Mouse (Mus musculus): Measurements from ENCODE around the gene Gm45062. TPM values are rescaled to one million over a fixed set of nuclear protein-coding genes. Genes with fewer than 3 reads are reported as not detected.
A peak's percentile ranks its signal among the peaks of the same experiment; 100 is the strongest.

The Gm45062 gene
- 5.5 and 15.4 TPM in 2 replicates for polyA plus RNA-seq (2014; fragmentation: Nextera tagmentation; extraction: Ambion mirVana)

DNA sequence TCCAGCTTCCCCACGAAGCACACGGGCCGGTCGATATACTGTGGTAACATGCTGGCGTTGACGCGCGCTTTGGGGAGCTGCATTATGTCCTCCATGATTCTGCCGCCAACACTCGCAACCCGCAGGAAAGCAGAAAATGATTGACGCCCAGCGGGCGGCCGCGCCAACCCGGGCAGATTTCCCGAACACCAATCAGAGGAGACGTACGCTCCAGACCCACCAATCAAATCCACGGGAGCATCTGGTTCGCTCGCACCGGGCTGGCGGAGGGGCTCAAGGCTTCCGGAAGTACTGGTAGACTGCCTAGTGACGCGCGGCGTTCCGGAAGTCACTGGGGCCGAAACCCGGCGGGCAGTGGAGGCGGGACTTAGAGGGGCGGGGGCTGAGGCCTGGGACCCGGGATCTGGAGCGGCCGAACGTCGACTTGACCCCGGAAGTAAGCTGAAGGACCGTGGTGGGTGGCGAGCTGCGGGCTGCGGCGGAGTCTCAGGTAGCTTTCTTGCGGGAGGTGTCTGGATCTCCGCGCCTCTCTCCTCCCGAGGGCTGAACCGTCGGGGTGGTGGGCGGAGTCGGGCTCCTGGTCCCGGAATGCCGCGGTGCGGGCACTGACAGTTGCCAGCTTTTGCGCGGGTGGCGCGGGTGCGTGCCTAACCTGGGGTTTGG, at the start of gene Gm45062, which contains the start of the genes Rpa3 and Umad1:
TSS of gene Gm45062 (plus strand) at position 447 of the 663 bp plus-strand sequence.
TSS of gene Rpa3 (minus strand) at position 170 of the 663 bp plus-strand sequence.
TSS of gene Umad1 (plus strand) at position 285 of the 663 bp plus-strand sequence.
- peak; percentile 98 for DNase-seq
- no peaks in the 10 kb centered on the region for H3K9me3 ChIP-seq (ENCODE audit: control insufficient read depth, low read length)
- H3K4me3 ChIP-seq (replicated peaks; ENCODE audit: low read depth, low read length) = peak within 1 kb of the TSS; percentile 72
- peak within 1 kb of the TSS; percentile 86 for H3K9ac ChIP-seq (replicated peaks; ENCODE audit: low read length)
- no peaks in the 10 kb centered on the region for H3K27me3 ChIP-seq (ENCODE audit: control insufficient read depth, insufficient read depth, low read length)
- peak within 1 kb of the TSS; percentile 68 for H3K4me2 ChIP-seq (ENCODE audit: low read length)
- 0 out of 2 replicates have a peak, but pooled peaks cover 3% of the 10 kb centered on the region for H3K36me3 ChIP-seq (ENCODE audit: control insufficient read depth, insufficient read depth, low read length)
- peak within 1 kb of the TSS; percentile 82 for H3K27ac ChIP-seq (replicated peaks; ENCODE audit: low read depth, low read length)
- under 1% methylated on average over 63 of the region's 64 CpGs for WGBS
- peaks cover 12% of the 10 kb centered on the region for H3K4me1 ChIP-seq (ENCODE audit: control insufficient read depth, insufficient read depth, low read length)
- peak; percentile 100 for ATAC-seq (ENCODE audit: low FRiP score, low TSS enrichment)

DNA sequence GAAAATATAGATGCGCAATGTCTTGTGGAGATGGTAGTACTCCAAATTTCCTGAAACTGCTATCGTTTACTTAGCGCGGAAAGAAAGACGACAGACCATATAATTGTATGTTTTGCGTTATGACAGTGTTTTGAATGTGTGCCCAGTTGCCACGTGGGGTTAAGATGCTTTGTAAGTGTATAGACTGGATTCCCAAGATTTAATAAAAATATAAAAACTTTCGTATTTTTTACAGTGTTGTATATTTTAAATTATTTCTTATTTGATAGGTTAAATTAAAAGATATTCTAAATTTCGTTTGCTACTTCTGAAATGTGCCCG, 49.4 kb upstream of the Gm45062 start:
- 0 out of 2 replicates have a peak, but pooled peaks have one; percentile 1 for ATAC-seq (ENCODE audit: low FRiP score, low TSS enrichment)

DNA sequence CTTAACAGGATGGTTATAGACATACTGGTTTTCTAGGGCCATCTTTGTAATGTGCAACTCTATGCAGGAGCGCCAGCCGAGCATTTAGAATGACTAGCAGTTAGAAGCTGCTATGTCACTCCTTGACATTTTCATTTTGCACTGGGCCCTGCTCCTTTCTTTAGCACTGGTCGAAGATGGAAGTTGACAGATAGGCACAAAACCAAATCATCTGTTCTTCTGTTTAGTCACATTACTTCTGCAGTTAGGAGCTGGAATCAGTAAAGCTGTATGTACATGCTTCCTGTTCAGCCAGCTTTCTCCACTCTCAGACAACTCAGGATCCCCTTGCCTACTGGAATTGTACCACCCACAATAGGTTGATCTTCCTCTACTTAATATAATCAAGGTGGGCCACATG, 48.6 kb upstream of the Gm45062 start:
- Histone ChIP-seq H3K9me3 (ENCODE audit: control insufficient read depth, low read length) (no peaks in the 10 kb centered on the region), H3K4me1 (ENCODE audit: control insufficient read depth, insufficient read depth, low read length) (peaks cover 13% of the 10 kb centered on the region), H3K27ac (replicated peaks; ENCODE audit: low read depth, low read length) (no peak overlapping the region), H3K9ac (replicated peaks; ENCODE audit: low read length) (no peak overlapping the region), H3K4me3 (replicated peaks; ENCODE audit: low read depth, low read length) (peak overlapping the region; percentile 82; the same call in 1 of the 2 replicates), H3K27me3 (ENCODE audit: control insufficient read depth, insufficient read depth, low read length) (no peaks in the 10 kb centered on the region), H3K36me3 (ENCODE audit: control insufficient read depth, insufficient read depth, low read length) (peaks cover 11% of the 10 kb centered on the region), H3K4me2 (ENCODE audit: low read length) (peak overlapping the region; percentile 64)
- DNase-seq (peak; percentile 9), ATAC-seq (ENCODE audit: low FRiP score, low TSS enrichment) (no peak)
- 89% methylated on average over 3 of the region's 3 CpGs for WGBS

More for the DNA sequence above, 49.4 kb upstream of the Gm45062 start:
- Histone ChIP-seq H3K4me1 (ENCODE audit: control insufficient read depth, insufficient read depth, low read length) (peaks cover 13% of the 10 kb centered on the region), H3K27me3 (ENCODE audit: control insufficient read depth, insufficient read depth, low read length) (no peaks in the 10 kb centered on the region), H3K9ac (replicated peaks; ENCODE audit: low read length) (peak overlapping the region; percentile 87), H3K4me3 (replicated peaks; ENCODE audit: low read depth, low read length) (peak overlapping the region; percentile 82), H3K4me2 (ENCODE audit: low read length) (peak overlapping the region; percentile 64), H3K36me3 (ENCODE audit: control insufficient read depth, insufficient read depth, low read length) (peaks cover 3% of the 10 kb centered on the region; the same call in 1 of the 2 replicates), H3K27ac (replicated peaks; ENCODE audit: low read depth, low read length) (peak overlapping the region; percentile 92), H3K9me3 (ENCODE audit: control insufficient read depth, low read length) (no peaks in the 10 kb centered on the region)
- no peak for DNase-seq
- 10% methylated on average over 10 of the region's 10 CpGs for WGBS

DNA sequence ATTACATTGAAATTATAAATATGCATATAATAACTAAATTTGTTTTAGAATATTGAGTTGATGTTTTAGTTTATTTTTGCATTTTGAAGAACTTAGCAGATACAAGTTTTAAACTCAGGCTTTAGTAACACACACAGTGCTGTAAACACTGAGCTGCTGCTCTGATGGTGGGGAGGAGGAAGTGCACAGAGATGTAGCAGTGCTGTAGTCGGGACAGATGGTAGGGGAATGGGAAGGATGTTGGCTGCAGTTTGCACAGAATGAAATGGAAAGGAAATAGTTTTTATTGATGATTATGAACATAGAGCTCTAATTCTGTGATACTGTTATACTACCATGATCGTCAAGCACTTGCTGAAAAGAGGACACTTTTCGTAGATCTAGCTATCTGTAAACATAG, 32.2 kb upstream of the Gm45062 start:
- Histone ChIP-seq H3K4me3 (replicated peaks; ENCODE audit: low read depth, low read length) (no peak overlapping the region), H3K9ac (replicated peaks; ENCODE audit: low read length) (no peak overlapping the region), H3K9me3 (ENCODE audit: control insufficient read depth, low read length) (no peaks in the 10 kb centered on the region), H3K4me1 (ENCODE audit: control insufficient read depth, insufficient read depth, low read length) (no peaks in the 10 kb centered on the region), H3K27ac (replicated peaks; ENCODE audit: low read depth, low read length) (no peak overlapping the region), H3K4me2 (ENCODE audit: low read length) (no peak overlapping the region), H3K36me3 (ENCODE audit: control insufficient read depth, insufficient read depth, low read length) (peaks cover 38% of the 10 kb centered on the region), H3K27me3 (ENCODE audit: control insufficient read depth, insufficient read depth, low read length) (no peaks in the 10 kb centered on the region)
- no peak for DNase-seq
- 94% methylated on average over 3 of the region's 3 CpGs for WGBS
- no peak for ATAC-seq (ENCODE audit: low FRiP score, low TSS enrichment)

DNA sequence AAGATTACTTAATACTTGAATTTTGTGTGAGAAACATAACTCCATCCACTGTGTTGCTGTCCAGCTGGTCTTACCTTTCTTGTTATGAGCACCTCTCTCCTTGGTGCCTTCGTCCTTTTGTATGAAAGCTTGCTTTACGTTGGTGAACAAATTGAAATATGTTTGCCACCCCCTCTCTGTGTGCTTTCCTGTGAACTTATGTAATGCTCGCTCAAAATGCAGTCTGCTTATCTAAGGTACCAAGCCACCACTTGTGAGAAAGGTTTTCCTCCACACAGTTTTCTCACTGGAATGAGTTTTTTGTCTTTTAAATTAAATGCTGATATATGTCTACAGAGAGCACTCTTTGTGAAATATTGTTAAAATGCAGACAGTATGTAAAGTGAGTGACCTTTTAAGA, 30.7 kb upstream of the Gm45062 start:
- no peak overlapping the region for H3K4me2 ChIP-seq (ENCODE audit: low read length)
- H3K9me3 ChIP-seq (ENCODE audit: control insufficient read depth, low read length) = no peaks in the 10 kb centered on the region
- H3K9ac ChIP-seq (replicated peaks; ENCODE audit: low read length) = no peak overlapping the region
- peaks cover 48% of the 10 kb centered on the region for H3K36me3 ChIP-seq (ENCODE audit: control insufficient read depth, insufficient read depth, low read length)
- WGBS = 92% methylated on average over 3 of the region's 3 CpGs
- H3K4me3 ChIP-seq (replicated peaks; ENCODE audit: low read depth, low read length) = no peak overlapping the region
- H3K27me3 ChIP-seq (ENCODE audit: control insufficient read depth, insufficient read depth, low read length) = no peaks in the 10 kb centered on the region
- DNase-seq = no peak
- H3K4me1 ChIP-seq (ENCODE audit: control insufficient read depth, insufficient read depth, low read length) = no peaks in the 10 kb centered on the region
- no peak for ATAC-seq (ENCODE audit: low FRiP score, low TSS enrichment)
- no peak overlapping the region for H3K27ac ChIP-seq (replicated peaks; ENCODE audit: low read depth, low read length)

DNA sequence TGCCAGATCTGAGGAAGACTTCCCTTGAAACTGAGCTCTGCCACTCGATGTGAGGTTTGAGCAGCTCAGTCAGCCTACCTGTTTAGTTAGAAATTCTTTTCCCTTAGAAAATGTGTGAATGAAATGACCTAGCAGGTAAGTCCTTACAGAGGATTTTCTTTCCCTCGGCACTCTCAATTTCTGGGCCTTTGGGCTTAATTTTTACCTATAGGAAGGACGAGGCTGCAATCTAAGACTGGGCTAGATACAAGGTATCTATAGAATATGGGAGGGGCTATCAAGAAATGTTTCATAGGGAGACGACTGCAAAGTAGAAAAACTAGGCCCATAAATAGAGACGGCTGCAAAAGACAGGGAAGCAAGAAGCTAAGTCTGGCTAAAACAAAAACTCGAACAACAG, 934 bp upstream of the Gm45062 start:
- no peak for DNase-seq
- Histone ChIP-seq H3K4me1 (ENCODE audit: control insufficient read depth, insufficient read depth, low read length) (peaks cover 12% of the 10 kb centered on the region), H3K4me2 (ENCODE audit: low read length) (peak overlapping the region; percentile 68), H3K9ac (replicated peaks; ENCODE audit: low read length) (peak overlapping the region; percentile 86), H3K36me3 (ENCODE audit: control insufficient read depth, insufficient read depth, low read length) (0 out of 2 replicates have a peak, but pooled peaks cover 3% of the 10 kb centered on the region), H3K27me3 (ENCODE audit: control insufficient read depth, insufficient read depth, low read length) (no peaks in the 10 kb centered on the region), H3K27ac (replicated peaks; ENCODE audit: low read depth, low read length) (peak overlapping the region; percentile 82), H3K9me3 (ENCODE audit: control insufficient read depth, low read length) (no peaks in the 10 kb centered on the region), H3K4me3 (replicated peaks; ENCODE audit: low read depth, low read length) (peak overlapping the region; percentile 72)
- WGBS = 10% methylated on average over 6 of the region's 6 CpGs
- ATAC-seq (ENCODE audit: low FRiP score, low TSS enrichment) = no peak

DNA sequence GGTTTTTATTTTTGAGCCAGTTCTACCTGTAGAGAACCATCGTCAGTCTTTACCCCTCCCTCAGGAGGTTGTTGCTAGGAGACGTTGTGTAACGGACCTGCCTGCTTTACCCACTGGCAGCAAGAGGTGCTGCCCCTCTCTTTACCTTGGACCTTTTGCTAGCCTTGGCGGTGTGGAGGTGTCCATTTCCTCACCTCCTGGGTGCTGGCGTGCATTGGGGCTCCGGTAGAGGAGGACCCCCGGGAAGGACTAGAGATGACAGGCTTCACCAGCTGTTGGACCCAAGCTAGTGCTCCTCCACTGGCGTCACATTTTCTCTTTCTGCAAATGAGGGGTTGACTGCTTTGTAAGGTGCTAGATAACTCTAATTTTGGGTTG, 406 bp downstream of the Gm45062 start:
- WGBS = under 1% methylated on average over 8 of the region's 8 CpGs
- Histone ChIP-seq H3K9me3 (ENCODE audit: control insufficient read depth, low read length) (no peaks in the 10 kb centered on the region), H3K4me3 (replicated peaks; ENCODE audit: low read depth, low read length) (peak overlapping the region; percentile 72), H3K4me2 (ENCODE audit: low read length) (peak overlapping the region; percentile 62), H3K27ac (replicated peaks; ENCODE audit: low read depth, low read length) (peak overlapping the region; percentile 81), H3K36me3 (ENCODE audit: control insufficient read depth, insufficient read depth, low read length) (0 out of 2 replicates have a peak, but pooled peaks cover 3% of the 10 kb centered on the region), H3K4me1 (ENCODE audit: control insufficient read depth, insufficient read depth, low read length) (peaks cover 12% of the 10 kb centered on the region), H3K27me3 (ENCODE audit: control insufficient read depth, insufficient read depth, low read length) (no peaks in the 10 kb centered on the region), H3K9ac (replicated peaks; ENCODE audit: low read length) (peak overlapping the region; percentile 79)
- ATAC-seq (ENCODE audit: low FRiP score, low TSS enrichment) (no peak), DNase-seq (no peak)

DNA sequence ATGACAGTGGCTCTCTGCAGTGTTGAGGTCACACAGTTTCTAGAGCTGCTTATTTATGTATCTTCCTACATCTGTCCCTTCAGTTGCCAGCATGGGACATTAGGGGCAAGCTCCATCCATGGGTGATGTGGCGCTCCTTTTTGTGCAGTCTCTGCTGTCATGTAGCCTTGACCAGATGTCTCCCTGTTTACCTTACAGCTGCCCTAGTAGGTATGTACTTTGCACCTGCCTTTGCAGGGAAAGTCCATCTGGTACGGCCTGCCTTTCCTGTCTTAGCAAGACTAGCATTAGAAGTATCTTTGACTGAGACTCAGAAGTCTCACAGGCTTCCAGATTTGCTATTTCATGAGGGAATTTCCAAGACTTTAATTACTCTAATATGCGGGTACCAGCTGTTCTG, 11.8 kb downstream of the Gm45062 start:
- no peaks in the 10 kb centered on the region for H3K9me3 ChIP-seq (ENCODE audit: control insufficient read depth, low read length)
- no peak overlapping the region for H3K4me2 ChIP-seq (ENCODE audit: low read length)
- H3K36me3 ChIP-seq (ENCODE audit: control insufficient read depth, insufficient read depth, low read length) = peaks cover 7% of the 10 kb centered on the region; the same call in 1 of the 2 replicates
- no peak overlapping the region for H3K9ac ChIP-seq (replicated peaks; ENCODE audit: low read length)
- whole genome bisulfite sequencing = 89% methylated on average over 3 of the region's 3 CpGs
- H3K27ac ChIP-seq (replicated peaks; ENCODE audit: low read depth, low read length) = no peak overlapping the region
- H3K27me3 ChIP-seq (ENCODE audit: control insufficient read depth, insufficient read depth, low read length) = no peaks in the 10 kb centered on the region
- H3K4me3 ChIP-seq (replicated peaks; ENCODE audit: low read depth, low read length) = no peak overlapping the region
- no peaks in the 10 kb centered on the region for H3K4me1 ChIP-seq (ENCODE audit: control insufficient read depth, insufficient read depth, low read length)
- ATAC-seq (ENCODE audit: low FRiP score, low TSS enrichment) (no peak), DNase-seq (no peak)

Data from midbrain, embryonic 14.5 days (tissue).